Mouse (Mus musculus): Measurements from ENCODE around the gene Slc39a11.

GRCm38 (mm10) chr11:113632303-113632702 is 17.6 kb downstream of the Slc39a11 start:
- TF ChIP-seq CTCF (conservative IDR thresholded peaks at IDR 0.05 in 1 of 2, IDR thresholded peaks at IDR 0.05 in 1 of 2; ENCODE audit: low read depth in 2 of 2, low read length in 2 of 2) (no peak), EP300 (IDR thresholded peaks at IDR 0.05; ENCODE audit: low read length) (no peak), POLR2AphosphoS2 (IDR thresholded peaks at IDR 0.05; ENCODE audit: low read depth, low read length) (no peak), ETS1 (conservative IDR thresholded peaks at IDR 0.05; ENCODE audit: low read depth, low read length) (no peak), POLR2A (IDR thresholded peaks at IDR 0.05; ENCODE audit: low read depth, low read length) (no peak), NELFE (IDR thresholded peaks at IDR 0.05; ENCODE audit: low read depth, low read length) (no peak), CHD1 (IDR thresholded peaks at IDR 0.05; ENCODE audit: low read depth, low read length) (no peak), CHD2 (IDR thresholded peaks at IDR 0.05; ENCODE audit: low read length) (no peak)

All from CH12.LX (cell line).